Mouse (Mus musculus): ENCODE results near the gene Nudt1.
"Not testable (repeated sequence)": the region's sequence is repeated elsewhere in the genome, so short reads cannot be mapped to it uniquely, and the experiment has no call there.

Gene Nudt1

GRCm38 (mm10) chr5:140339836-140340235 is 18.4 kb downstream of the Nudt1 start:
- no peak for ATAC-seq (ENCODE audit: insufficient number of reproducible peaks, low FRiP score, low TSS enrichment)

GRCm38 (mm10) chr5:140342880-140343279 is 21.4 kb downstream of the Nudt1 start:
- no peak for ATAC-seq (ENCODE audit: insufficient number of reproducible peaks, low FRiP score, low TSS enrichment)

- ATAC-seq (ENCODE audit: insufficient number of reproducible peaks, low FRiP score, low TSS enrichment): no peak
Observed at GRCm38 (mm10) chr5:140345244-140345643, 23.8 kb downstream of the Nudt1 start.

- no peak for ATAC-seq (ENCODE audit: insufficient number of reproducible peaks, low FRiP score, low TSS enrichment)
Observed at GRCm38 (mm10) chr5:140346050-140346449, 24.6 kb downstream of the Nudt1 start.

GRCm38 (mm10) chr5:140349882-140350281 is 28.4 kb downstream of the Nudt1 start:
- ATAC-seq (ENCODE audit: insufficient number of reproducible peaks, low FRiP score, low TSS enrichment): no peak

GRCm38 (mm10) chr5:140350731-140351497 is 29.5 kb downstream of the Nudt1 start:
- ATAC-seq (ENCODE audit: insufficient number of reproducible peaks, low FRiP score, low TSS enrichment): no peak

GRCm38 (mm10) chr5:140352352-140352751 is 30.9 kb downstream of the Nudt1 start:
- no peak for ATAC-seq (ENCODE audit: insufficient number of reproducible peaks, low FRiP score, low TSS enrichment)

- no peak for ATAC-seq (ENCODE audit: insufficient number of reproducible peaks, low FRiP score, low TSS enrichment)
Observed at GRCm38 (mm10) chr5:140355934-140356333, 34.5 kb downstream of the Nudt1 start.

- no peak for ATAC-seq (ENCODE audit: insufficient number of reproducible peaks, low FRiP score, low TSS enrichment)
Observed at GRCm38 (mm10) chr5:140357466-140357865, 36.0 kb downstream of the Nudt1 start.

- no peak for ATAC-seq (ENCODE audit: insufficient number of reproducible peaks, low FRiP score, low TSS enrichment)
Observed at GRCm38 (mm10) chr5:140359930-140360674, 38.6 kb downstream of the Nudt1 start.

GRCm38 (mm10) chr5:140364415-140364814 is 43.0 kb downstream of the Nudt1 start:
- ATAC-seq (ENCODE audit: insufficient number of reproducible peaks, low FRiP score, low TSS enrichment): no peak

GRCm38 (mm10) chr5:140368126-140368525 is 46.7 kb downstream of the Nudt1 start:
- ATAC-seq (ENCODE audit: insufficient number of reproducible peaks, low FRiP score, low TSS enrichment): not testable (repeated sequence)

GRCm38 (mm10) chr5:140368926-140369325 is 47.5 kb downstream of the Nudt1 start:
- ATAC-seq (ENCODE audit: insufficient number of reproducible peaks, low FRiP score, low TSS enrichment): no peak

- ATAC-seq (ENCODE audit: insufficient number of reproducible peaks, low FRiP score, low TSS enrichment): no peak
Observed at GRCm38 (mm10) chr5:140369466-140369865, 48.0 kb downstream of the Nudt1 start.

GRCm38 (mm10) chr5:140370446-140371254 is 49.2 kb downstream of the Nudt1 start:
- ATAC-seq (ENCODE audit: insufficient number of reproducible peaks, low FRiP score, low TSS enrichment): no peak

- ATAC-seq (ENCODE audit: insufficient number of reproducible peaks, low FRiP score, low TSS enrichment): no peak
Observed at GRCm38 (mm10) chr5:140371671-140372070, 50.2 kb downstream of the Nudt1 start.

GRCm38 (mm10) chr5:140373711-140374110 is 52.3 kb downstream of the Nudt1 start:
- no peak for ATAC-seq (ENCODE audit: insufficient number of reproducible peaks, low FRiP score, low TSS enrichment)

GRCm38 (mm10) chr5:140374226-140374625 is 52.8 kb downstream of the Nudt1 start:
- no peak for ATAC-seq (ENCODE audit: insufficient number of reproducible peaks, low FRiP score, low TSS enrichment)

GRCm38 (mm10) chr5:140375249-140375829 is 53.9 kb downstream of the Nudt1 start:
- no peak for ATAC-seq (ENCODE audit: insufficient number of reproducible peaks, low FRiP score, low TSS enrichment)

- ATAC-seq (ENCODE audit: insufficient number of reproducible peaks, low FRiP score, low TSS enrichment): no peak
Observed at GRCm38 (mm10) chr5:140378121-140378853, 56.8 kb downstream of the Nudt1 start.

All from cerebellum, adult (tissue).